Mouse (Mus musculus): ENCODE results near the gene 4930442H23Rik. TPM values are rescaled to one million over a fixed set of nuclear protein-coding genes. Genes with fewer than 3 reads are reported as not detected.
"Not testable (repeated sequence)": the region's sequence is repeated elsewhere in the genome, so short reads cannot be mapped to it uniquely, and the experiment has no call there.

Gene 4930442H23Rik
- total RNA-seq, 4 experiments from 2014 or later, result not detected

- no peak for DNase-seq (ENCODE audit: low spot score in 2 of 2)
Measured at GRCm38 (mm10) chr10:81177958-81178712, 5.5 kb downstream of the 4930442H23Rik start.

GRCm38 (mm10) chr10:81177491-81177925, 6.1 kb downstream of the 4930442H23Rik start:
- no peak for DNase-seq (ENCODE audit: low spot score in 2 of 2)

GRCm38 (mm10) chr10:81176466-81177271, 7.0 kb downstream of the 4930442H23Rik start, which contains the start of gene Eef2:
Eef2 (plus strand) TSS chr10:81176631.
- DNase-seq (ENCODE audit: low spot score in 2 of 2), result peak; percentile 99

GRCm38 (mm10) chr10:81175936-81176465, 7.6 kb downstream of the 4930442H23Rik start:
- DNase-seq (ENCODE audit: low spot score in 2 of 2), result no peak

- DNase-seq (ENCODE audit: low spot score in 2 of 2), result not testable (repeated sequence)
Measured at GRCm38 (mm10) chr10:81175345-81175701, 8.3 kb downstream of the 4930442H23Rik start.

GRCm38 (mm10) chr10:81174617-81175344, 8.9 kb downstream of the 4930442H23Rik start:
- peak in 1 of 2 experiments; percentile 79 for DNase-seq (ENCODE audit: low spot score in 2 of 2)

- DNase-seq (ENCODE audit: low spot score in 2 of 2), result peak in 1 of 2 experiments; percentile 72
Measured at GRCm38 (mm10) chr10:81173132-81173531, 10.5 kb downstream of the 4930442H23Rik start.

GRCm38 (mm10) chr10:81169411-81169900, 14.2 kb downstream of the 4930442H23Rik start:
- not testable (repeated sequence) for DNase-seq (ENCODE audit: low spot score in 2 of 2)

GRCm38 (mm10) chr10:81168521-81169244, 15.0 kb downstream of the 4930442H23Rik start:
- peak; percentile 75 to 80 for DNase-seq (ENCODE audit: low spot score in 2 of 2)

- no peak for DNase-seq (ENCODE audit: low spot score in 2 of 2)
Measured at GRCm38 (mm10) chr10:81168087-81168431, 15.6 kb downstream of the 4930442H23Rik start.

- DNase-seq (ENCODE audit: low spot score in 2 of 2), result peak; percentile 100
Measured at GRCm38 (mm10) chr10:81167200-81168086, 16.2 kb downstream of the 4930442H23Rik start, which contains the start of gene Pias4. Pias4 (minus strand) TSS chr10:81167923.

GRCm38 (mm10) chr10:81165118-81165517, 18.5 kb downstream of the 4930442H23Rik start:
- no peak for DNase-seq (ENCODE audit: low spot score in 2 of 2)

- DNase-seq (ENCODE audit: low spot score in 2 of 2), result no peak
Measured at GRCm38 (mm10) chr10:81162318-81162652, 21.4 kb downstream of the 4930442H23Rik start.

- DNase-seq (ENCODE audit: low spot score in 2 of 2), result no peak
Measured at GRCm38 (mm10) chr10:81161602-81162317, 21.9 kb downstream of the 4930442H23Rik start.

- no peak for DNase-seq (ENCODE audit: low spot score in 2 of 2)
Measured at GRCm38 (mm10) chr10:81154736-81155135, 28.9 kb downstream of the 4930442H23Rik start.

GRCm38 (mm10) chr10:81154313-81154712, 29.3 kb downstream of the 4930442H23Rik start:
- DNase-seq (ENCODE audit: low spot score in 2 of 2), result no peak

GRCm38 (mm10) chr10:81152609-81153008, 31.0 kb downstream of the 4930442H23Rik start:
- no peak for DNase-seq (ENCODE audit: low spot score in 2 of 2)

- DNase-seq (ENCODE audit: low spot score in 2 of 2), result no peak
Measured at GRCm38 (mm10) chr10:81151261-81151660, 32.4 kb downstream of the 4930442H23Rik start.

- no peak for DNase-seq (ENCODE audit: low spot score in 2 of 2)
Measured at GRCm38 (mm10) chr10:81146296-81146695, 37.4 kb downstream of the 4930442H23Rik start.

Measured in gastrocnemius, adult 8-10 months (tissue).